Mouse (Mus musculus): Measurements from ENCODE around the gene Slamf1.
"Not testable (repeated sequence)": the region's sequence is repeated elsewhere in the genome, so short reads cannot be mapped to it uniquely, and the experiment has no call there.

Gene Slamf1

DNA sequence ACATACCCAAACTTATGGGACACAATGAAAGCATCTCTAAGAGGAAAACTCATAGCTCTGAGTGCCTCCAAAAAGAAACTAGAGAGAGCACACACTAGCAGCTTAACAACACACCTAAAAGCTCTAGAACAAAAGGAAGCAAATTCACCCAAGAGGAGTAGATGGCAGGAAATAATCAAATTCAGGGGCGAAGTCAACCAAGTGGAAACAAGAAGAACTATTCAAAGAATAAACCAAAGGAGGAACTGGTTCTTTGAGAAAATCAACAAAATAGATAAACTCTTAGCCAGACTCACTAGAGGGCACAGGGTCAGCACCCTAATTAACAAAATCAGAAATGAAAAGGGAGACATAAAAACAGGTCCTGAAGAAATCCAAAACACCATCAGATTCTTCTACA, 44.1 kb downstream of the Slamf1 start:
- DNase-seq: not testable (repeated sequence)

DNA sequence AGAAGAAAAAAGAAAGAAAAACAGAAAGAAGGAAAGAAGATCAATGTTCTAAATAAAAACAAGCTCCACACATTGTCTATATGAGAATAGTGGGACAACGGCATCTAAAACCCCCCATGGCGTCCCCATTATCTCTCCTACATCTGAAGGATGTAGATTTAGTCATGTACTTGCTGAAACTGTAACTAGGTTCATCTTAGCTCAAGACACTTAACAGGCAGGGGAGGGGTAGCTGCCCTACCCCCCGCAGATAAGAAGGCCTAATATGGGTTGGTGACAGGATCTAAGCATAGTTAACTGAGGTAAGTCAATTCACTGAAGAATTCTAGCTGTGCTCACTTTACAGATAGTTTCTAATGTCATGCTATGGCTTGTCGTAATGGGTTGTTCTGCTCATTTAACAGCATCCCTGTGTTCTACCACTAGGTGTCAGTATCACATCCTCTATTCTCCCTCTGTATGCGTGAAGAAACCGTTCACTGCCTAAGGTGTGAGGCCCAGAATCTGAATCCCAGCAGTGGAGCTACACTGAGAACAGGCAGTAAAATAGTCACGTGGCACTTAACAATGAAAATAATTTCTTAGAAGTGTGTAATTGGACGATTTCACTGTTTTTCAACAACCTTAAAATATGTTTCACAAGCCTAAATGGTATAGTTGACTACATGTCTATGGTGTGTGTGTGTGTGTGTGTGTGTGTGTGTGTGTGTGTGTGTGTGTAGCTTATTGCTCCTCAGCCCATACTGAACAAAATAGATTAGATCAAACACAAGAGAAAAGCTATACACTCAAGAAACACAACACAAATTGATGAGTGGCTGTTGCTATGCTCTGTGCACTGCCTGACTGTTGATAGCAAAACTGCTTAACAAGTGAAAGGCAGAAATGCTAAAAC, 48.9 kb downstream of the Slamf1 start:
- peak; percentile 48 to 64 for DNase-seq

DNA sequence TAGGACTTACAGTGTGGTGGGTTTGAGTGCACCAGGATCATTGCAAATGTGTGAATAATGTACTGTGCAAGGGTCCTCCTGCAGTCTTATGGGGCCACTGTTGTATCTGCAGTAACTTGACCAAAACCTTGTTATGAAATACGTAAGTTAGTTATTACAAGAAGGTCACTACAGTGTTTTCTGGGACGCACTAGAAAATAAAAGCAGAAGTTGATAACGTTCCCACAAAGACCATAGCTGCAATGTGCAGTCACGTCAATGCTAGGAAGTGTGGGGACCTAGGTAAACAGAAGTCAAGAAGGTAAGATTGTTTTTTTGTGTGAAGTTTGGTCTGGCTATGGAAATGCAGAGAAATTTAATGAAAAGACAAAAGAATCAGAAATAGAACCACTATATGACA, 50.1 kb downstream of the Slamf1 start:
- DNase-seq: no peak

DNA sequence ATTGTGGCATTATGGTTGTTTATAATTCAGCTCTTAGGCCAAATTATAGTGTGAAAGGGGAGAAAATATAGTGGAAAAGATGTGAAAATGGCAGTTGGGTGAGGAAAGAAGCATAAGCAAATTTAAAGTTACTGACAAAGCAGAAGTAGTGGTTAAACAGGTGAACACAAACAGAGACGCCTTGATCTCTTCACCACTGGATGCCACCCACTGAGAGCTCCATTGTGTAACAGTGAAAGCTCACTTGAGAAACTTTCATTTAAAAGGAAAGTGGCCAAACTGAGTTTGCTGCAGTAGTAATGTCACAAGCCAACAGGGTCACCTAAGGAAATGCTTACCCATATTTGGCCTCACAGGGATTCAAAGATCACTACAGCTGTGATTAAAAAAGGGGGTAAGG, 54.4 kb downstream of the Slamf1 start:
- no peak for DNase-seq

DNA sequence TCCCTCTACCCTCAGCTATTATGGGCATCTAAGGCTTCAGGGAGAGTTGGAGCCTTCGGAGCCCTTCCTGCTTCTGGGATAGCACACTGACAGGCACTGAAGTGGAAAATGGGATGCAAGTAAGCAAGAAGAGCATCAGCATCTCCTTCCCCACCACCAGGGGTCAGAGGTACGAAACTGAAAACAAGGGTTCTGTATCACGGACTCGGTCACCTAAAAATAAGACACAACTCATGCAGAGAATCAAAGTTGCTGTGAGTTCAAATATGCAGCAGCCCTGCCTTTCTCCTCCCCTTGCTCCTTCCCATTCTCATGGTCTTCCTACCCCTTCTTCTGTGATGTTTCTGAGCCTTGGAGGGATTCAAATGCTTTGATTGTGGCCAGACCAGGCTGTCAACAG, 58.5 kb downstream of the Slamf1 start:
- DNase-seq: peak; percentile 2 to 7

DNA sequence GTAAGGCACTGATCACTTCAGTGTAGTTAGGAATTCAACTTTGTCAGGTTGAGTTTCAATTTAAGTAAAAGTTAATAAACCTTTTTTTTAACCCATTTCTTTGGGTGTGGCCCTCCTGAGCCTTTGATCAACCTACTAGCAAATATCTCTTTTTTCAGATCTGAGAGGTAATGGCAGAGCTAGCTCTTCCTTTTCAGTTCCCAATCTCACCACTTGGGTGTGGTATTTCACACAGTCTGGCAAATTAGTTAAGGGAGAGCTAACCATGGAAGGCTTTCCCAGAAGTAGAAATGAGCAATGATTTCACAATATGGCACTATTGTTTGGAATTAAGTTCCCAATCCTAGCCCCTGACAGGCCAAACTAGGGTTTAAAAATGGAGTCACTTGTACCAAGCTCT, 59.2 kb downstream of the Slamf1 start:
- peak; percentile 23 to 38 for DNase-seq

DNA sequence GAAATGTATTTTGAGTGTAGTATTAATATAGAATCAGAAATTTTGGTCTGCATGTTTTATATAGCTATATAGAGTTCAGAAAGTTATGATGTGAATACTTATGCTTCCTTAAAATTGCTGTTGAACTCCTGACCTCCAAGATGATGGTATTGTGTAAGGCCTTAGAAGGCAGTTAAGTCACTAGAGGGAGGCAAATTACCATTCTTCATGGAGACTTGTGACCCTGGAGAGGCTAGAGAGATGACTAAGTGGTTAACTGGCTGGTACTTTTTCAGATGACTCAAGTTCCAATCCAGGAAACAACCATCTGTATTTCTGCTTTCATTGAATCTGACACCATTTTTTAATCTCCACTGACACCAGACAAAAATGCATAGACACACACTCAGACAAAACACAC, 60.7 kb downstream of the Slamf1 start:
- DNase-seq: no peak

DNA sequence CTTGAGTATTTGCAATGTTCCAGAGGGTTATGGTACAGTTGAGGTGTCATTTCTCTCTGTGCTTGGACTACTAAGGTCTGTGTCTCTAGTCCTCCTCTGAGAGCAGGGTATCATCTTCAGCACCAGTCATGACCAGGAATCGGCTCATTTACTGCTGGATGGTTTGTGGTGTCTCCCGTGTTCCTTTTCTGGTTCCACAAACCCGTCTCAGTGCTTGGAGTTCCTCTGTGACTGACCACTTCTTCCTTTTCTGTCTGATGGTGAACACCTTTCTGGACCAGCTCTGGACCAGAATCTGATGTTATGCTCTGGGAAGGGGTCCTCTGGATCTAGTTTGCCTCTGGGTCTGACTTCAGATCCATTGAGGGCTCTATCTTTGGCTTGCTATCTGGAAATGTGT, 72.6 kb downstream of the Slamf1 start, which contains the start of gene Cd84:
Gene Cd84 (plus strand): TSS at position 210 of the 400 bp plus-strand sequence.
- DNase-seq: no peak

DNA sequence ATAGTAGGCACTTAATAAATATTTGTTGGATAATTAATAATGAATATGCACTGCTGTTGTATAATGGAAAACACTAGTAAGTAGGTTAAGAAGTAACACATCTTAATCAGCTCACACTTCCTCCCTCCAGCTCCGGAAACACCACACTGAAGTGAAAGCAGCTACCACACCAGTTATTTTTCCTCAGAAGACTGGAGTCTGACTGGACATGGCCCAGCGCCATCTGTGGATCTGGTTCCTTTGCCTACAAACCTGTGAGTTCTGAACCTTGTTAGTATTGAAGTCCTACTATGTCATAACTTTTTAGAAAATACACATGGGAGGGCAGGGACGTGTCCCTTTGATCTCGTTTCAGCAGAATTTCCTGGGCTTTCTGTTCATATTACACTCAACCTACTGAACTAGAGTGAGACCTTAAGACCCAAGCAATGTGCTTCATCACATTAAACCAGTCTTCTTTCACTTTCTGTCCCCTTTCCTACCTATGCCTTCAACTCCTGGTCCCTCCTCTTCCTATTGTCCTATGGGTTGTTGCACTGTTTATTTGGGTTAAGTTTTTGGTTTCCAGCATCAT, 73.6 kb downstream of the Slamf1 start:
- no peak for DNase-seq

DNA sequence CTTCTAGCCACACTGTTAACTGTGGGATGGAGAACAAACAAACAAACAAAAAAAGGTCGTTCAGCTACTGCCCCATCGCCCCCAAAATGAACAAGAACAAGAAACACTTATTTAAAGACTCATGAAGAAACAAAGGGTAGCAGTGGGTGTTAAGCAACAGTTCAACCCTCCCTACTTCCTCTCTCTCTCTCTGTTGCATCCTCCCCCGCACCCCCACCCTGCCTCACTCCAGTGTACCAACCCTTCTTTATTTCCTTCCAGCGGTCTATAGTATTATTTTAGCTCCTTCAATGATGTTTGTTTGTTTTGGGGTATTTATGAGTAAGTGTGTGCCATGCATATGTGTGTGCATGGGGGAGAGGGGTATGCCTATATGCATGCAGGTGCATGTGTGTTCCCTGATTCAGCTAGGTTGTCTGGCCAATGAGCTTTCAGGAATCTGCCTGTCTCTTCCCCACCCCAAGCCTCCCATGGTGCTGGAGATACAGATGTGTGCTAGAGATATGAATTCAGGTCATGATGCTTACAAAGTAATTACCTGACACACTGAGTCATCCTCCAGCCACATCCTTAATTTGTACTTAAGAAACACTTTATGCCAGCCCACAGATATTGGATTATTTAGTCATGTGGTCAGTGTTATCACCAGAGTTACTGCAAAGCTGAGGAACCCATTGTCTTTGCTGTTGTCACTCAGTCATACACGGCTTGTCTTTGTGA, 78.3 kb downstream of the Slamf1 start:
- DNase-seq: no peak

DNA sequence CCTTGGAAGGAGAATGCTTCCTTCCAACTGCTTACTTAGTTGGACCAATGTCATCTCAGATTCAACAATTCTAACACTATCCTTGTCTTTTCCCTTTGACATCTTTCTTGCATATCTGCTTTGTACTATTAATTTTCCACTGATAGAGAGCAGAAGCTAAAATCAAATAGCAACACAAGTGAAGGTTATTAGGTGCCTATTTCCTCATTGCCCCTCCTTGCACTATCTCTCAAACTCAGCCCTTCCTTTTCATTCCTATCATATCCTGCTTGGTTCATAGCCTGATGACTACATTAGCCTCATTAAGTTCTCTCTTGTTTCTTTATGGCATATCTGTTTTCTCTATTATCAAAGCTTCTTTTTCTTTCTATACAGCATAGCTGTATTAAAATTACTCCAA, 81.3 kb downstream of the Slamf1 start:
- DNase-seq: no peak

DNA sequence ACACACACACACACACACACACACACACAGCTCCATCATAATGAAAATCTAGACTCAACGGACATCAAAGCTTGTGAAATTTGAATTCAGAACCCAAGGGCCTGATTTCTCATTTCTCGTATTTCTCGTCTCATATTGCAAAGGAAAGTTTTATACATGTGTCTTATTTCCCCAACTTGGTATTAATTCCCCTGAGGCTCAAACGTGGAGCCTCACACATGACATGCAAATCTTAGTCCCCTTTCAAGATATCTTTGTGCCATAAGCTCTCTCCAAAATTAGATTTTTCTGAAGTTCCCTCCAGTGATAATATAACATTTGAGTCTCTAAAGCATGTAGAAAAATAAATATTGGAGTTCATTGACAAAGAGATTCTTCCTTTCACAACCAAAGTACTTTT, 81.8 kb downstream of the Slamf1 start:
- DNase-seq: no peak

DNA sequence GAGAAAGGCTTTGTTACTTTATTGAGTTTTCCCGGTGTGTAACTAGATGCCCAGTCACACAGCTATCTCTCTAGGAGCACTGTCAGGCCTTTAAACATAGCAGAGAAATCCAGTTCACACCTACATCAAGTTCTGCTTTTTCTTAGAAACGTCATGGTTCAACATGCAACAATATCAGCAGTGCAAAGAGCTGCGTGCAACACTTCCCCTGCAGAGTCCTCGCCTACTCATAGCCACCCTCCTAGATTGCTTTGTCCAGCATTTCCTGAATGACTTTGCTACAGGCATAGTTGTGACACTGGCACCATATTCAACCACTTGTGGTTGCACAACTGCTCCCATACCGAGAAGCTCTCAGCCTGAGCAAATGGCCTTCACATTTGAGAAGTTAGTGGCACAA, 82.5 kb downstream of the Slamf1 start:
- no peak for DNase-seq

Data from cerebellum, postnatal 10 days (tissue).